Mouse (Mus musculus): ENCODE results near the gene Prrc2b.

The Prrc2b gene

GRCm38 (mm10) chr2:32221577-32221976 lies 70.7 kb downstream of the Prrc2b start:
- no peak for DNase-seq (ENCODE audit: low spot score in 2 of 2)

GRCm38 (mm10) chr2:32222057-32222456 lies 71.2 kb downstream of the Prrc2b start:
- no peak for DNase-seq (ENCODE audit: low spot score in 2 of 2)

- DNase-seq (ENCODE audit: low spot score in 2 of 2), result no peak
These were observed 84.6 kb downstream of the Prrc2b start for GRCm38 (mm10) chr2:32235433-32235832.

- DNase-seq (ENCODE audit: low spot score in 2 of 2), result peak; percentile 95
These were observed 85.2 kb downstream of the Prrc2b start, which contains the start of gene Pomt1 for GRCm38 (mm10) chr2:32235886-32236759. Pomt1 (plus strand) TSS chr2:32236590.

- DNase-seq (ENCODE audit: low spot score in 2 of 2), result peak; percentile 57 to 62
These were observed 86.0 kb downstream of the Prrc2b start for GRCm38 (mm10) chr2:32236760-32237487.

GRCm38 (mm10) chr2:32237571-32237970 lies 86.7 kb downstream of the Prrc2b start:
- DNase-seq (ENCODE audit: low spot score in 2 of 2), result no peak

- DNase-seq (ENCODE audit: low spot score in 2 of 2), result no peak
These were observed 88.0 kb downstream of the Prrc2b start for GRCm38 (mm10) chr2:32238708-32239435.

GRCm38 (mm10) chr2:32240591-32240990 lies 89.7 kb downstream of the Prrc2b start:
- no peak for DNase-seq (ENCODE audit: low spot score in 2 of 2)

GRCm38 (mm10) chr2:32242986-32243385 lies 92.1 kb downstream of the Prrc2b start:
- DNase-seq (ENCODE audit: low spot score in 2 of 2), result no peak

GRCm38 (mm10) chr2:32246741-32247140 lies 95.9 kb downstream of the Prrc2b start:
- no peak for DNase-seq (ENCODE audit: low spot score in 2 of 2)

GRCm38 (mm10) chr2:32248377-32249361 lies 97.8 kb downstream of the Prrc2b start:
- no peak for DNase-seq (ENCODE audit: low spot score in 2 of 2)

GRCm38 (mm10) chr2:32251791-32252527 lies 101.1 kb downstream of the Prrc2b start:
- no peak for DNase-seq (ENCODE audit: low spot score in 2 of 2)

- DNase-seq (ENCODE audit: low spot score in 2 of 2), result peak in 1 of 2 experiments; percentile 23
These were observed 101.8 kb downstream of the Prrc2b start for GRCm38 (mm10) chr2:32252658-32253057.

GRCm38 (mm10) chr2:32253352-32253751 lies 102.5 kb downstream of the Prrc2b start:
- no peak for DNase-seq (ENCODE audit: low spot score in 2 of 2)

GRCm38 (mm10) chr2:32254563-32254962 lies 103.7 kb downstream of the Prrc2b start:
- no peak for DNase-seq (ENCODE audit: low spot score in 2 of 2)

GRCm38 (mm10) chr2:32256273-32256672 lies 105.4 kb downstream of the Prrc2b start:
- no peak for DNase-seq (ENCODE audit: low spot score in 2 of 2)

GRCm38 (mm10) chr2:32258887-32259533 lies 108.1 kb downstream of the Prrc2b start:
- no peak for DNase-seq (ENCODE audit: low spot score in 2 of 2)

- DNase-seq (ENCODE audit: low spot score in 2 of 2), result peak; percentile 92 to 93
These were observed 109.0 kb downstream of the Prrc2b start, which contains the start of gene Uck1 for GRCm38 (mm10) chr2:32259657-32260417. Uck1 (minus strand) TSS chr2:32260159.

GRCm38 (mm10) chr2:32260635-32261034 lies 109.8 kb downstream of the Prrc2b start:
- peak in 1 of 2 experiments; percentile 59 for DNase-seq (ENCODE audit: low spot score in 2 of 2)
